Mouse (Mus musculus) heart, postnatal 14 days (tissue): ENCODE measurements at regions not wholly inside any gene's neighbourhood (a gene's known extent, or its start where the extent isn't known, plus 50 kb on each side); places are given as distances from the start of the nearest gene placed in this dataset.

Experiments
- DNase-seq, 2 experiments: peaks; one replicate each; pipeline ENCODE4 v3.0.0; 2021 to 2022
- intact Hi-C: fragments of 180-260 bp; cut with DNase I; formaldehyde crosslinking; loops from one replicate; pipeline ENCODE4 v1.15.1; 2025

GRCm38 (mm10) chr5:39855685-39856615 is 100.7 kb upstream of the Hs3st1 start:
- intact Hi-C loops, result no loop called here
- no peak for DNase-seq

DNA sequence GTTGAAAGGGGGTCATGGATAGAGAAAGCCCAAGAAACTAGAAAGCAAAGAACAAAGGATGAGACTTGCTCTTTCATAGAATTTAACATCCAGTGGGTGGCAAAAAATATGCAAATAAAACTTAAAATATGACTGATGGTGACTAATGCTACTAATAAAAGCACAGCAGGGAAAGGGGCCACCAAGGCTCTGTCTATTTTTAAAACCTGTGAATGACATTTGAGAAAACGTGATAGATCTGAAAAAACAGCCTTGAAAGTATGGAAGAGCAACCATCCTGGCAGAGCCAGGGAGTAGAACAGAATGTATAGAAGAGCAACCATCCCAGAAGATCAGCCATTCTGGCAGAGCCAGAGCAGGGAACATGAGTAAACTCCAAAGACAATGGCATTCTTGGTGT is 91.9 kb upstream of the Hs3st1 start:
- no peak for DNase-seq
- intact Hi-C loops, result no loop called here

DNA sequence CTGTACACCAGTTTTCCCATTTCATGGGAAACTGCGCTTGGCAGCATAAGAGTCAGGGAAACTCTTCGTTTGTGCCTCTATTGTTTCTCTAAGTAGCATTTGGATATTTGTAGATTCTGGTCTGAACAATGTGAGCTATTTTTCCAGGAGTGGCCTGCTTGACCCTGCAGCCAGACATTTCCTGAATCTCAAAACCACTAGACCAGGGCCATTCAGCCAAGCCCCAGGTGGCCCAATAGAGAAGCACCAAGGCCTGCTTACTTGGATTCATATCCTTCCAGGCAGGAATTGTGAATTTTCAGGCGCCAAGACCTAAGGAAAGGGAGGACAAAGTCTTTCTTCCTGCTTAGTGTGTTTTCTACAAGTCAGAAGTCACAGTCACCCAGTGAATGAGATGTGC is 85.9 kb upstream of the Hs3st1 start:
- DNase-seq, result peak; percentile 30 to 32
- intact Hi-C loops, result loop anchor here (5.0 kb wide), 1 partner anchor 116 kb away; no protein-coding TSS in a partner anchor

DNA sequence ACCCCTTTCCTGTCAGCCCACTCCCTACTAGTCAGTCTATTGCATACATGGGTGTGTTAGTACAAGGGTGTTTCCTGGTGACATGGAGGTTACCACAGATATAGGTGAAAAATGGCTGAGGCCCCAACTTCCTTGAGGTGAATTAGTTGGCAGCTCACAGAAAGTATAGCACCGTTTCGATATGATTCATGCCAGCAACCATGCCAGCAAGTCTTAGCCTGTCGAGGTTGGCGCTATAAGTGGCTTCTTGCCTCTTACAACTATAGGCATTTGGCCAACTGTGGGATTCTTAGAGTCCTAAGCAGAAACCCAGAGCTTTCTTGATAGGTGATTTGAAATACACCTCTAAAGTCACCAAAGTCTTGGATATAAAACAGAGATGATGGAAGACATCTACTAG is 85.3 kb upstream of the Hs3st1 start:
- no peak for DNase-seq
- intact Hi-C loops, result loop anchor here (5.0 kb wide), 1 partner anchor 117 kb away; no protein-coding TSS in a partner anchor

- DNase-seq, result peak; percentile 1 to 9
- intact Hi-C loops, result loop anchor here (5.0 to 10.0 kb wide), 3 partner anchors 130 to 212 kb away; no protein-coding TSS in a partner anchor
Observed at GRCm38 (mm10) chr5:39832565-39832964, 77.3 kb upstream of the Hs3st1 start.

DNA sequence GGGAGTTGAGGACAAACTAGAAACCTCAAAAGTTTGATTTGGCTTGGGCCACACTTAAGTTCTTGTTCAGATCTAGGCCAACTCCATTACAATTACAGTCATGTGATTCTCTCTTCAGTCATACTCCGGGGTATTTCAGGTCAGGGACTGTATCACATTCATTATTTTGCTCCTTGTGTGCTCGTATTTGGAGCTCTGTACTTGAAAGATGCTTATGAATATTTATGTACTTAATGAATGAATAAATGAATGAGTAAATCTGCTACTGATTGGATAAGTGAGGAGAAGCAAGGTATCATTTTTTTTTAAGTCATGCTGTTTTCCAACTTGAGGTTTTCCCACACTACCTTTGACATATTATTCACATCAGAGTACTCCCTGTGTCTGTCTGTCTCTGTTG is 69.4 kb upstream of the Hs3st1 start:
- DNase-seq, result no peak
- intact Hi-C loops, result no loop called here

DNA sequence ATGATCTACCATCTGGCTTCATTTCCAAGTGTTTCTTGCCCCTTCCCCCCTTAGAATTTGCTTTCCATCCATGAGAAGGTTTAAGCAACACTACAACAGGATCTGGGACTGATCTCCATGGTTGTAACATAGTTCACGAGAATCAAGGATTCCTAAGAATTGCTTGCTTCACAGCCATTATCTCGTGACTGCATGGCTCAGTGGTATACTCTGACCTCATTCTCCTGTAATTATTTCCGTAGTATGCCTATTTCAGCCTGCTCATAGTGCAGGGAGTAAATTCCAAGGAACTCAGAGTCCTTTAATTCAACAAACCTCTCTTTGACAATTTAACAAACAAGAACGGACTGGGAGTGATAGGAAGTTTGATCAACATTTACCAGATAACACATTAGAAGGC is 51.4 kb upstream of the Hs3st1 start:
- DNase-seq, result no peak
- intact Hi-C loops, result no loop called here
